Mouse (Mus musculus) midbrain, postnatal 0 days (tissue): ENCODE measurements at regions not wholly inside any gene's neighbourhood (a gene's known extent, or its start where the extent isn't known, plus 50 kb on each side); places are given as distances from the start of the nearest gene placed in this dataset.

Experiments
- ATAC-seq: fragments of 200-750 bp; cut with Nextera tagmentation; 2 replicates; pipeline ENCODE4 v1.8.0; 2017; ENCODE audit warnings: moderate number of reproducible peaks, mild to moderate bottlenecking, moderate TSS enrichment, moderate library complexity; ENCODE audit not compliant: low FRiP score
- DNase-seq: peaks from one replicate; pipeline ENCODE4 v3.0.0-alpha.2; 2015; ENCODE audit warnings: low spot score
- H3K27ac ChIP-seq: fragments of 300-500 bp; sonication (generic); 2 replicates; pipeline ENCODE4 v1.5.1; 2014; ENCODE audit warnings: low read depth, mild to moderate bottlenecking, low read length, mixed read lengths
- H3K27me3 ChIP-seq: fragments of 300-500 bp; sonication (generic); 2 replicates; pipeline ENCODE4 v1.6.1; 2014; ENCODE audit warnings: low read length, control low read depth, mixed read lengths; ENCODE audit not compliant: insufficient read depth
- H3K36me3 ChIP-seq: fragments of 300-500 bp; sonication (generic); 2 replicates; pipeline ENCODE4 v1.6.1; 2014; ENCODE audit warnings: low read length, control low read depth, mixed read lengths; ENCODE audit not compliant: insufficient read depth
- H3K4me1 ChIP-seq: fragments of 300-500 bp; sonication (generic); 2 replicates; pipeline ENCODE4 v1.6.1; 2014; ENCODE audit warnings: mild to moderate bottlenecking, control low read depth, antibody characterized with exemption, low read length, mixed read lengths; ENCODE audit not compliant: insufficient read depth
- H3K4me2 ChIP-seq: fragments of 300-500 bp; sonication (generic); 2 replicates; pipeline ENCODE4 v1.6.1; 2014; ENCODE audit warnings: low read depth, mild to moderate bottlenecking, low read length, mixed read lengths; ENCODE audit not compliant: poor library complexity, severe bottlenecking
- H3K4me3 ChIP-seq: fragments of 300-500 bp; sonication (generic); 2 replicates; pipeline ENCODE4 v1.5.1; 2014; ENCODE audit warnings: low read depth, mild to moderate bottlenecking, low read length, moderate library complexity
- H3K9ac ChIP-seq: fragments of 300-500 bp; sonication (generic); replicated peaks from 2 replicates; pipeline ENCODE4 v1.6.1; 2014; ENCODE audit warnings: mild to moderate bottlenecking, low read length, moderate library complexity, mixed read lengths; ENCODE audit not compliant: poor library complexity, severe bottlenecking
- H3K9me3 ChIP-seq: fragments of 300-500 bp; sonication (generic); 2 replicates; pipeline ENCODE4 v1.6.1; 2016; ENCODE audit warnings: low read length, control low read depth
- CTCF ChIP-seq: IDR thresholded peaks from 2 replicates; pipeline ENCODE4 v1.5.1; 2016; ENCODE audit warnings: antibody characterized with exemption, mild to moderate bottlenecking
- WGBS: fragments of 180-500 bp; shearing (Covaris S2); extraction: QIAGEN DNeasy Blood & Tissue Kit; methylation state at CpG from one replicate; pipeline ENCODE4 v1.1.7; 2014; 5-methylcytosine and 5-hydroxymethylcytosine counted together

- TF ChIP-seq CTCF = no peak
- Histone ChIP-seq H3K4me1 (no peaks in the 10 kb centered on the region), H3K4me3 (no peak overlapping the region), H3K27me3 (no peaks in the 10 kb centered on the region), H3K4me2 (no peak overlapping the region), H3K9ac (no peak overlapping the region), H3K9me3 (no peaks in the 10 kb centered on the region), H3K36me3 (no peaks in the 10 kb centered on the region), H3K27ac (no peak overlapping the region)
- DNase-seq = no peak
- ATAC-seq = no peak
- 72% methylated on average over 6 of the region's 6 CpGs for WGBS
These were observed 127.9 kb upstream of the Adra1d start for GRCm38 (mm10) chr2:131689996-131690395.

- no peak for TF ChIP-seq CTCF
- H3K27ac ChIP-seq = no peak overlapping the region
- no peak for DNase-seq
- H3K27me3 ChIP-seq = no peaks in the 10 kb centered on the region
- no peaks in the 10 kb centered on the region for H3K4me1 ChIP-seq
- WGBS = 93% methylated on average over 2 of the region's 2 CpGs
- no peak overlapping the region for H3K9ac ChIP-seq
- no peak for ATAC-seq
- H3K4me2 ChIP-seq = no peak overlapping the region
- H3K36me3 ChIP-seq = no peaks in the 10 kb centered on the region
- no peak overlapping the region for H3K4me3 ChIP-seq
- no peaks in the 10 kb centered on the region for H3K9me3 ChIP-seq
These were observed 126.2 kb upstream of the Adra1d start for GRCm38 (mm10) chr2:131688282-131688681.

DNA sequence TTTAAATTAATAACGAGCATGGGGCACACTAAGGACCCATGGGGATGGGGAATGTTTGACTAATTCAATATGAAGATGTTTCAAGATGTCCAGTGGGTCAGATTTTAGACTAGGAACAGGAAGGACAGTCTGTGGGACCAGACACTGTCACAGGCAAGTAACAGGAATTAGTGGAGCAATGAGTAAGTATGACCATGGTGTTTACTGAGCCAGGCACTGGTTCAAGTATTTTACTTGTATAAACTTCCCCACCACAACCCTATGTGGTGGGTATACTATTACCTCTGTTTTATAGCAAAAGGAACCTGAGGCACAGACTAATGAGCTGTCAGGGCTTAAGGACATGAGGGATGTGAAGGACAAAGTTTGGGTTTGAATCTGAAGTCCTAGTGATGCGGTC lies 125.4 kb upstream of the Adra1d start:
- H3K9ac ChIP-seq = no peak overlapping the region
- H3K9me3 ChIP-seq = no peaks in the 10 kb centered on the region
- no peak overlapping the region for H3K4me3 ChIP-seq
- DNase-seq (no peak), ATAC-seq (no peak)
- H3K4me2 ChIP-seq = no peak overlapping the region
- no peaks in the 10 kb centered on the region for H3K4me1 ChIP-seq
- H3K27me3 ChIP-seq = no peaks in the 10 kb centered on the region
- H3K27ac ChIP-seq = no peak overlapping the region
- 88% methylated on average over 2 of the region's 2 CpGs for WGBS
- H3K36me3 ChIP-seq = no peaks in the 10 kb centered on the region
- no peak for TF ChIP-seq CTCF

- no peaks in the 10 kb centered on the region for H3K27me3 ChIP-seq
- H3K4me2 ChIP-seq = no peak overlapping the region
- ATAC-seq = no peak
- no peaks in the 10 kb centered on the region for H3K9me3 ChIP-seq
- WGBS = 62% methylated on average over 2 of the region's 2 CpGs
- DNase-seq = peak; percentile 63
- H3K27ac ChIP-seq = no peak overlapping the region
- no peak for TF ChIP-seq CTCF
- H3K4me1 ChIP-seq = no peaks in the 10 kb centered on the region
- H3K36me3 ChIP-seq = no peaks in the 10 kb centered on the region
- no peak overlapping the region for H3K9ac ChIP-seq
- H3K4me3 ChIP-seq = no peak overlapping the region
These were observed 124.7 kb upstream of the Adra1d start for GRCm38 (mm10) chr2:131686748-131687147.

GRCm38 (mm10) chr2:131685326-131685725 lies 123.2 kb upstream of the Adra1d start:
- Histone ChIP-seq H3K9me3 (no peaks in the 10 kb centered on the region), H3K27ac (no peak overlapping the region), H3K9ac (no peak overlapping the region), H3K4me1 (no peaks in the 10 kb centered on the region), H3K36me3 (no peaks in the 10 kb centered on the region), H3K4me2 (no peak overlapping the region), H3K4me3 (no peak overlapping the region), H3K27me3 (no peaks in the 10 kb centered on the region)
- 82% methylated on average over 3 of the region's 3 CpGs for WGBS
- no peak for TF ChIP-seq CTCF
- ATAC-seq (no peak), DNase-seq (no peak)

DNA sequence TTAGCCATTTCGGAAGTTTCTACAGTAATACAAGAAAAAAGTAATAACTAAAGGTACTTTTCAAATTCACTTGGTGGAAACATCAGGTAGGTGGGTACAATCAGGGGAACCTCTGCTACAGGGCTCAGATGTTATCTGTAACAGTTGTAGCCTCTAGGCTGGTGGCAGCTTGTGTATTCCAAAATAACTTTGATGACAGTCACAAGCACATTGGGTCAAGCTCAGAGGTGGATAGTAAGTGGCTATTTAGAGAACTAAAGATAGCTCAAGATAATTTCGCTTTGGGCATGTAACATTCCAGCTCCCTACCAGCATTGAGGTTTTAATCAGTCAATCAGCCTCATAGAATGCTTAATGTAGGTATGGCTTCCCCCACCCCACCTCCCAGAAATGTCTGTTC lies 121.7 kb upstream of the Adra1d start:
- Histone ChIP-seq H3K36me3 (no peaks in the 10 kb centered on the region), H3K4me1 (no peaks in the 10 kb centered on the region), H3K9ac (no peak overlapping the region), H3K27me3 (no peaks in the 10 kb centered on the region), H3K4me2 (no peak overlapping the region), H3K4me3 (no peak overlapping the region), H3K27ac (no peak overlapping the region), H3K9me3 (no peaks in the 10 kb centered on the region)
- ATAC-seq = no peak
- 93% methylated on average over 2 of the region's 2 CpGs for WGBS
- no peak for TF ChIP-seq CTCF
- DNase-seq = no peak
